Mouse (Mus musculus) liver, embryonic 14.5 days (tissue): ENCODE measurements around the gene Fscn3.

Experiments used
- CTCF ChIP-seq: IDR thresholded peaks from 2 replicates; pipeline ENCODE4 v1.5.1; 2016; ENCODE audit warnings: antibody characterized with exemption, low read depth, control low read depth
- EP300 ChIP-seq: IDR thresholded peaks from 2 replicates; pipeline ENCODE4 v1.6.1; 2016; ENCODE audit warnings: antibody characterized with exemption, low read depth

DNA sequence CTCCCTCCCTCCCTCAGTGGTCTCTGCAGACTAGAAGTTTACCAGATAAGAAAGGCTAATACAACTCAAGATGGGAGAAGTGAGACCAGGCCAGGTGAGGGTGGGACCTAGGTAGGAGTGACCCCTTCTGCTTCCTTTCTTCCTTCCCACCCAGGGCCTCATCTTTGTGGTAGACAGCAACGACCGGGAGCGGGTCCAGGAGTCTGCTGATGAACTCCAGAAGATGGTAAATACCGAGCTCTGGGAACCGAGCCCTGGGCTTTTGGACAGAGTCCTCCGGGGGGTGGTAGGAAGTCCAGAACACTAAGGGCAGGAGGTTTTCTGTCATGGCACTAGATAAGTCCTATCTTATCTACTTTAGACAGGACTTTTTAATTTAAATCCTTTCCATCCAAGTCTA is 2.6 kb upstream of the Fscn3 start:
- TF ChIP-seq CTCF (no peak), EP300 (no peak)
